Mouse (Mus musculus) liver, embryonic 16.5 days (tissue): ENCODE data around the gene Hsd3b6. TPM values are rescaled to one million over a fixed set of nuclear protein-coding genes. Genes with fewer than 3 reads are reported as not detected.
A peak's percentile ranks its signal among the peaks of the same experiment; 100 is the strongest.
"Not testable (repeated sequence)": the region's sequence is repeated elsewhere in the genome, so short reads cannot be mapped to it uniquely, and the experiment has no call there.

Source experiments
- ATAC-seq: fragments of 200-750 bp; cut with Nextera tagmentation; 2 replicates; pipeline ENCODE4 v1.8.0; 2017; ENCODE audit warnings: low read depth, mild to moderate bottlenecking, moderate number of reproducible peaks, moderate library complexity
- H3K27ac ChIP-seq: fragments of 300-500 bp; sonication (generic); 2 replicates; pipeline ENCODE4 v1.5.1; 2014; ENCODE audit warnings: mild to moderate bottlenecking, low read length
- H3K27me3 ChIP-seq: fragments of 300-500 bp; sonication (generic); 2 replicates; pipeline ENCODE4 v1.6.1; 2014; ENCODE audit warnings: low read depth, low read length, mixed read lengths; ENCODE audit not compliant: control insufficient read depth, insufficient read depth
- H3K36me3 ChIP-seq: fragments of 300-500 bp; sonication (generic); 2 replicates; pipeline ENCODE4 v1.6.1; 2014; ENCODE audit warnings: mild to moderate bottlenecking; ENCODE audit not compliant: control insufficient read depth, insufficient read depth
- H3K4me1 ChIP-seq: fragments of 300-500 bp; sonication (generic); 2 replicates; pipeline ENCODE4 v1.6.1; 2014; ENCODE audit warnings: low read depth, low read length, mixed read lengths; ENCODE audit not compliant: control insufficient read depth
- H3K4me2 ChIP-seq: fragments of 300-500 bp; sonication (generic); 2 replicates; pipeline ENCODE4 v1.6.1; 2014; ENCODE audit warnings: low read depth, low read length, mixed read lengths
- H3K4me3 ChIP-seq: fragments of 300-500 bp; sonication (generic); 2 replicates; pipeline ENCODE4 v1.5.1; 2014; ENCODE audit warnings: low read depth, mild to moderate bottlenecking, low read length
- H3K9ac ChIP-seq: fragments of 300-500 bp; sonication (generic); 2 replicates; pipeline ENCODE4 v1.6.1; 2014; ENCODE audit warnings: low read depth, low read length
- H3K9me3 ChIP-seq: fragments of 300-500 bp; sonication (generic); replicated peaks from 2 replicates; pipeline ENCODE4 v1.6.1; 2016; ENCODE audit warnings: low read length; ENCODE audit not compliant: control insufficient read depth
- WGBS: fragments of 180-500 bp; shearing (Covaris S2); extraction: QIAGEN DNeasy Blood & Tissue Kit; methylation state at CpG from one replicate; pipeline ENCODE4 v1.1.7; 2014; ENCODE audit not compliant: insufficient replicate concordance; 5-methylcytosine and 5-hydroxymethylcytosine counted together
- polyA plus RNA-seq: library from polyadenylated mRNA; unstranded; fragments of >200 nt; fragmentation: Nextera tagmentation; extraction: Ambion mirVana; gene quantifications from 2 replicates; pipeline ENCODE4 v1.2.1, GENCODE M21; 2015

The Hsd3b6 gene
- polyA plus RNA-seq, 1 experiment from 2014 or later, result 4.2 TPM

DNA sequence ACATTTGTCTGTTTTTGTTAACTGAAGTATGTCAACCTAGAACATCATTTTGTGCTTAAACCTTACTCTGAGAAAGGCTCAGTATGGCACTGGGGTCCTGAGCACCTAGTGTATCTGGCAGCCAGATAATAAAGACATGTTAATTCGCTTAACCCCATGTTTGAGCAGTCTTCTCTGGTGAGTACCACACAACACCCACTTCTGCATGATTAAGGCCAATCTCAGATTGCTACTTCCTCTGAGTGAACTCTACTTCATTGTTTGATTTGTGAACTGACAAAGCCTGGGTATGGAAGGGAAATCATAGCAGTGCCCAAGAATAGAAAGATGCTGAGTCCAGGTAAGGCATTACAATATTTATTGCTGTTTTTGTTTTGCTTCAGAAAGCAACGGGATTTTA lies 37.6 kb upstream of the Hsd3b6 start:
- no peak for ATAC-seq
- Histone ChIP-seq H3K4me1 (peaks cover 6% of the 10 kb centered on the region), H3K4me2 (no peak overlapping the region), H3K27ac (no peak overlapping the region), H3K4me3 (no peak overlapping the region), H3K9me3 (no peaks in the 10 kb centered on the region), H3K9ac (no peak overlapping the region), H3K27me3 (no peaks in the 10 kb centered on the region), H3K36me3 (no peaks in the 10 kb centered on the region)
- 48% methylated on average over 2 of the region's 2 CpGs for WGBS

DNA sequence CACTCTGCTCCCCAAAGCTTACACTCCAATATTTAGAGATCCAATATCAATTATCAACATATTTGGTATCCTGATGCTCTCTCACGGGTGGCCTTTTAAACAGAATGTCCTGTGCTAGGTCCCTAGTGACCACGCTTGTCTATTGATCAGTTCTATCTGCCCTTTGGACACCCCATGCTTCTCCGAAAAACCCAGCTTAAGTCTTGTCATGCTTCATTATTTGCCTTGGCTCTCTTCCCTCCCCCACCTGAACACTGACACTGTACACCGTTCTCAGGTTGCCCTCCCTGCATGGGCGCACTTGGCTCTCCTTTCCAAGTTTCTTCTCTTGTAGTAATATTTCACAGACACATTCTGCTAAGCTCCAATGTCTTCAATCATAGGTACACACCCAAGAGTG lies 36.0 kb upstream of the Hsd3b6 start:
- H3K9ac ChIP-seq, result no peak overlapping the region
- no peak overlapping the region for H3K4me2 ChIP-seq
- H3K4me3 ChIP-seq, result no peak overlapping the region
- H3K36me3 ChIP-seq, result no peaks in the 10 kb centered on the region
- no peaks in the 10 kb centered on the region for H3K27me3 ChIP-seq
- H3K9me3 ChIP-seq, result no peaks in the 10 kb centered on the region
- no peak overlapping the region for H3K27ac ChIP-seq
- 65% methylated on average over 5 of the region's 5 CpGs for WGBS
- peaks cover 6% of the 10 kb centered on the region for H3K4me1 ChIP-seq
- peak; percentile 23 for ATAC-seq

DNA sequence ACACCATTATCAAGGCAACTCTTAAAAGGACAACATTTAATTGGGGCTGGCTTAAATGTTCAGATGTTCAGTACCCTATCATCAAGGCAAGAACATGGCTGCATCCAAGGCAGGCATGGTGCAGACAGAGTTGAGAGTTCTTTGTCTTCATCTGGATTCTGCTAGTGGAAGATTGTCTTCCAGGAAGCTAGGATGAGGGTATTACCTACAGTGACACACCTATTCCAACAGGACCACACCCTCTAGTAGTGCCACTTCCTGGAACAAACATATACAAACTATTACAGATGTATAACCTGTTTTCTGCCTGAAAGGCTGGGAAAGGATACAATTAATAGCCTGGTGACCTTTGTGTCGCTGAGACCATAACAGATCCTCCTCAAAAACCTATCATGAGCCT lies 34.7 kb upstream of the Hsd3b6 start:
- 74% methylated on average over 1 of the region's 1 CpGs for WGBS
- Histone ChIP-seq H3K27ac (no peak overlapping the region), H3K36me3 (no peaks in the 10 kb centered on the region), H3K4me1 (no peaks in the 10 kb centered on the region; the same call in none of the 2 replicates), H3K4me3 (no peak overlapping the region), H3K4me2 (no peak overlapping the region), H3K27me3 (no peaks in the 10 kb centered on the region), H3K9me3 (no peaks in the 10 kb centered on the region), H3K9ac (no peak overlapping the region)
- ATAC-seq, result no peak

DNA sequence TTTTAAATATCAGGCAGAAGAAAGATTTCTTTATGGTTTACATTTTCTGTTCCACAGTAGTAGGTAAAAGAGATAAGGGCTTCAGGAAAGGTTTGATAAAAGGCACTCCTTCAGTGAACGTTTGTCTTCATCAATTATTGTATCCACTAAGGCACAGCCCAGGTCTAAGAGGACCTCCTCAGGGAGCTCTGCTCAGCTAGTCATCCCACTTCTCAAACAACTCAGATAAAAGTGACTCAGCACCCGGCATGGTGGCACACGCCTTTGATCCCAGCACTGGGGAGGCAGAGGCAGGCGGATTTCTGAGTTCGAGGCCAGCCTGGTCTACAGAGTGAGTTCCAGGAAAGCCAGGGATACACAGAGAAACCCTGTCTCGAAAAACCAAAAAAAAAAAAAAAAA lies 1.6 kb downstream of the Hsd3b6 start:
- not testable (repeated sequence) for H3K36me3 ChIP-seq, H3K4me1 ChIP-seq, H3K27me3 ChIP-seq, H3K9me3 ChIP-seq, H3K9ac ChIP-seq, H3K4me3 ChIP-seq, H3K4me2 ChIP-seq, H3K27ac ChIP-seq
- 53% methylated on average over 6 of the region's 6 CpGs for WGBS
- ATAC-seq, result peak; percentile 61

DNA sequence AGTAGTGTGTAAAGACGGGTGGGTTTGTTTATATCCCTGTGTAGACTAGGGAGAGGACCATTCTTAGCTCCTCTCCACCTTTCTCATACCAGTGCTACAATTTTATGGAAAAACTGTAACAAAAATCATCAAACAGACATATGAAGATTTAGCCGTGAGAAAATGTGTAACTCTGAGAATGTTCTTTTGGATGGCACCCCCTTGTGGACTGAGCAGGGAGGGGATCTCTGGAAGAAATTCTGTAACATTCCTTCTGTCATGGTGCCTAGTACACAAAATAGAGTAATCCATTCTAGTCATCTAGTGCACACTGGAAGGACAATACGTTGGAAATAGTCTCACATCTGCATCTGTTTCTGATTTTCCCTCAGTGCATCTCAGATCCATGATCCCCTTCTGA lies 9.2 kb downstream of the Hsd3b6 start:
- H3K4me2 ChIP-seq, H3K9ac ChIP-seq, H3K36me3 ChIP-seq, H3K27ac ChIP-seq, H3K27me3 ChIP-seq, H3K4me3 ChIP-seq, ATAC-seq, H3K9me3 ChIP-seq, H3K4me1 ChIP-seq: not testable (repeated sequence)
- WGBS, result 37% methylated on average over 3 of the region's 3 CpGs

DNA sequence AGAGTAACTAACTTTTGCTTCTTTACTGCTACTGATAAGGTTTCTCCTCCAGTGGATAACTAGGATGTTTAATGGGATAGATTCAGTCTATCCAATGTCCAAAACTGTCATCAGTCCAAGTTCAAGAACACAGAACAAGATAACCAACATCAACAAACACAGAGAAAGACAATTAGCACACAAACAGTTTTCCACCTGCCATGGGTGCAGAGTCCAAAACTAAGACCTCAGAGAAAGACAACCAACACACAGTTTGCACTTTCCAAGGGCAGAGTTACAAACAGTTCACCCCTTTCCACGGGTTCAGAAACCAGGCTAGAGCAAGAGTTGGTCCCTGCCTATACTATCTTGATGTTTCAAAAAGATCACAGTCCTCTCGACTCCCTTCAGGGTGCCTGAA lies 27.7 kb downstream of the Hsd3b6 start:
- 39% methylated on average over 2 of the region's 2 CpGs for WGBS
- Histone ChIP-seq H3K4me2 (no peak overlapping the region), H3K36me3 (no peaks in the 10 kb centered on the region), H3K27me3 (no peaks in the 10 kb centered on the region), H3K4me3 (no peak overlapping the region), H3K4me1 (no peaks in the 10 kb centered on the region), H3K9ac (no peak overlapping the region), H3K9me3 (no peaks in the 10 kb centered on the region), H3K27ac (no peak overlapping the region)
- no peak for ATAC-seq

DNA sequence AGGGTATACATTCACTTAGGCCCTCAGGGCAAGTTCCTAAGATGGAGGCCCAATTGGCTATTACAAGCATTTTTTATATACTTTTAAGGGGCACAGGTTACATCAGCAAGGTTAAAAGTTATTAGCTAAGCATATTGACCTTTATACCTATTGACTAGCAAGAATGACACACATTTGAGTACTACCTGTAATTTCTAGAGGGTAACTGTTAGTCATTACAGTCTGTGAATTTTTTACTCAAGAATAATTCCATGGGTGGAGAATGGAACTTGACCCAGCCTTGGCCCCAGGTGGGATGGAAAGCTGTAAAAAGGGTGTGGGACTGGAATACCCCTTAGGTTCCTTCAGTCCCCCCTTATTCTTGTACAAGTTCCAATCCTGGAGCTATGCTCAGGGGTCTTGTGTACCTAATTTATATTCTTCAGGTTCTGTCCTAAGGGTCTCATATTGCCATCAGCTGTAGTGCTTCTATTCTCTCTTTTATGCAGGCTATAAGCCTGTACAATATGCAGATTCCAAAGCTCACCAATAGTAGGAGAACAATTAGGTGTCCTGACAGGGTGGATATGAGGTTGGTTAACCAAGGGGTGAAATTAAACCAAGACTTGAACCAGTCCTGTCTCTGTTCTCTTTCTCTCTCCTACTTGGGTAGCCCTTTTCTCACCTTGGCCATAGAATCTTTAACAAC lies 31.9 kb downstream of the Hsd3b6 start:
- no peaks in the 10 kb centered on the region for H3K27me3 ChIP-seq
- H3K36me3 ChIP-seq, result no peaks in the 10 kb centered on the region
- ATAC-seq, result no peak
- no peak overlapping the region for H3K4me3 ChIP-seq
- no peak overlapping the region for H3K4me2 ChIP-seq
- no peak overlapping the region for H3K27ac ChIP-seq
- no peaks in the 10 kb centered on the region for H3K9me3 ChIP-seq
- H3K9ac ChIP-seq, result no peak overlapping the region
- H3K4me1 ChIP-seq, result no peaks in the 10 kb centered on the region

DNA sequence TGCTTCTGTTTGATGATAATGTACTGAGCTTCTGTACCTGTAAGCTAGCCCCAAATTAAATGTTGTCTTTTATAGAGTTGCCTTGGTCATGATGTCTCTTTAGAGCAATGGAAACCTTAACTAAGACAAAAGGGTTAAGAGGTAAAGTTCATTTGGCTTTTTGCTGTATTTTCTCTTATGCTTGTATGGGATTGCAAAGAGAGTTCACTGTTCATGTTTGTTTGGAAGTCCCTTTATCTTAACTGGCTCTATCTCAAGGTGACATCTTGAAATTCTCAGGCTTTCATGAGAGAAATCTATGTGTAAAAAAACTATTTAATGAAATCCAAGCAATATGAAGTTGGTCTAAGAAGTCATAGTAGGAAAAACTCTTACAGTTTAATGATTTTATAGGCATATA lies 33.3 kb downstream of the Hsd3b6 start:
- Histone ChIP-seq H3K27me3 (no peaks in the 10 kb centered on the region), H3K9ac (no peak overlapping the region), H3K4me3 (no peak overlapping the region), H3K27ac (no peak overlapping the region), H3K4me1 (no peaks in the 10 kb centered on the region), H3K9me3 (no peaks in the 10 kb centered on the region), H3K4me2 (no peak overlapping the region), H3K36me3 (no peaks in the 10 kb centered on the region)
- no peak for ATAC-seq

DNA sequence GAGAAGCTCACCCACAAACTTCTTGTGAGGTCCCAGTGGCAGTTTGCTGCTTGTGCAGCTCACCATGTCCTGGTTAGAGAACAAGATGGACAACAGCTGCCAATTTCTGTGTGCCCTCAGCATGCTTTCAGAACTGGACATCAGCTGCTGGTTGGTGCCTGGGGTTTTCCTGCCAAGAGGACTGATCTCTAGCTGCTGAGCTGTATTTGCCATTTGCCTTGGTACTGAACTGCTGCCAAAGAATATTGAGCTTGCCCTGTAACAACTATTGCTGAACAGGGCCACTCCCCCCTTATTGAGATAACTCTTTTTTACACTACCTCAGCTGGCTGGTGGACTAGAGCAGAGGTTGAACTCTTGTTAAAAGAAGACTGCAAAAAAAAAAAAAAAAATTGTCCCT lies 50.1 kb downstream of the Hsd3b6 start:
- no peak overlapping the region for H3K4me3 ChIP-seq
- H3K27ac ChIP-seq, result no peak overlapping the region
- no peaks in the 10 kb centered on the region for H3K36me3 ChIP-seq
- no peak overlapping the region for H3K4me2 ChIP-seq
- H3K9me3 ChIP-seq, result no peaks in the 10 kb centered on the region
- no peak overlapping the region for H3K9ac ChIP-seq
- H3K27me3 ChIP-seq, result no peaks in the 10 kb centered on the region
- no peak for ATAC-seq
- no peaks in the 10 kb centered on the region for H3K4me1 ChIP-seq

DNA sequence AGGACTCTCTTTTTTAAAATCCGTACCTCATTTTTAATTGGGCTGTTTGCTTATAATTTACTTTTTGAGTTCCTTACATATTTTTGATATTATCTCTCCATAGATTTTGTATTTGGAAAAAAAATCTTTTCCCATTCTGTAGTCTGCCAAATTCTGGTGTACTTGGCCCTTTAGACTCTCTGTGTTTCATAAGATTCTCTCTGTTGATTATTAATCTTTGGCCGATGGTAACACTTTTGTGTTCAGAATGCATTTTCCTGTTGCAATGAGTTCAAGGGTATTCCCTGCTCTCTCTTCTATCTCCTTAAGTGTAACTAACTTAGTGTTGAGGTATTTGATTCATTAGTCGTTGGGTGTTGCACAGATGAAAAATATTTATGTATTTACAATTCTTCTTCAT lies 57.4 kb downstream of the Hsd3b6 start:
- Histone ChIP-seq H3K9ac (no peak overlapping the region), H3K36me3 (no peaks in the 10 kb centered on the region), H3K4me1 (no peaks in the 10 kb centered on the region), H3K9me3 (no peaks in the 10 kb centered on the region), H3K27me3 (no peaks in the 10 kb centered on the region), H3K4me3 (no peak overlapping the region), H3K27ac (no peak overlapping the region), H3K4me2 (no peak overlapping the region)
- WGBS, result 49% methylated on average over 3 of the region's 3 CpGs
- ATAC-seq, result no peak
